Mouse (Mus musculus) liver, embryonic 13.5 days (tissue): ENCODE measurements around the gene Prkn. TPM values are rescaled to one million over a fixed set of nuclear protein-coding genes. Genes with fewer than 3 reads are reported as not detected.
"Not testable (repeated sequence)": the region's sequence is repeated elsewhere in the genome, so short reads cannot be mapped to it uniquely, and the experiment has no call there.

ENCODE experiments used
- ATAC-seq: fragments of 200-750 bp; cut with Nextera tagmentation; 2 replicates; pipeline ENCODE4 v1.8.0; 2017; ENCODE audit warnings: low read depth, mild to moderate bottlenecking, moderate number of reproducible peaks, moderate library complexity
- DNase-seq: peaks from one replicate; pipeline ENCODE4 v3.0.0; 2022
- H3K27ac ChIP-seq: fragments of 300-500 bp; sonication (generic); 2 replicates; pipeline ENCODE4 v1.5.1; 2015; ENCODE audit warnings: moderate library complexity, mild to moderate bottlenecking, inconsistent platforms
- H3K27me3 ChIP-seq: fragments of 300-500 bp; sonication (generic); 2 replicates; pipeline ENCODE4 v1.6.1; 2015; ENCODE audit warnings: mild to moderate bottlenecking, inconsistent platforms
- H3K36me3 ChIP-seq: fragments of 300-500 bp; sonication (generic); 2 replicates; pipeline ENCODE4 v1.6.1; 2015; ENCODE audit warnings: mild to moderate bottlenecking, inconsistent platforms
- H3K4me1 ChIP-seq: fragments of 300-500 bp; sonication (generic); replicated peaks from 2 replicates; pipeline ENCODE4 v1.6.1; 2015; ENCODE audit warnings: inconsistent platforms
- H3K4me2 ChIP-seq: fragments of 300-500 bp; sonication (generic); 2 replicates; pipeline ENCODE4 v1.6.1; 2015; ENCODE audit warnings: inconsistent platforms, mild to moderate bottlenecking, moderate library complexity
- H3K4me3 ChIP-seq: fragments of 300-500 bp; sonication (generic); replicated peaks from 2 replicates; pipeline ENCODE4 v1.5.1; 2015; ENCODE audit warnings: mild to moderate bottlenecking, inconsistent platforms
- H3K9ac ChIP-seq: fragments of 300-500 bp; sonication (generic); 2 replicates; pipeline ENCODE4 v1.6.1; 2015; ENCODE audit warnings: mild to moderate bottlenecking, inconsistent platforms
- H3K9me3 ChIP-seq: fragments of 300-500 bp; sonication (generic); replicated peaks from 2 replicates; pipeline ENCODE4 v1.6.1; 2016; ENCODE audit warnings: inconsistent platforms
- WGBS: fragments of 180-500 bp; shearing (Covaris S2); methylation state at CpG from one replicate; pipeline ENCODE4 v1.1.7; 2015; ENCODE audit not compliant: insufficient replicate concordance; 5-methylcytosine and 5-hydroxymethylcytosine counted together
- polyA plus RNA-seq: library from polyadenylated mRNA; unstranded; fragments of >200 nt; fragmentation: Nextera tagmentation; extraction: Ambion mirVana; gene quantifications from 2 replicates; pipeline ENCODE4 v1.2.1, GENCODE M21; 2015

The Prkn gene
- polyA plus RNA-seq, 1 experiment from 2014 or later: 0.43 TPM

DNA sequence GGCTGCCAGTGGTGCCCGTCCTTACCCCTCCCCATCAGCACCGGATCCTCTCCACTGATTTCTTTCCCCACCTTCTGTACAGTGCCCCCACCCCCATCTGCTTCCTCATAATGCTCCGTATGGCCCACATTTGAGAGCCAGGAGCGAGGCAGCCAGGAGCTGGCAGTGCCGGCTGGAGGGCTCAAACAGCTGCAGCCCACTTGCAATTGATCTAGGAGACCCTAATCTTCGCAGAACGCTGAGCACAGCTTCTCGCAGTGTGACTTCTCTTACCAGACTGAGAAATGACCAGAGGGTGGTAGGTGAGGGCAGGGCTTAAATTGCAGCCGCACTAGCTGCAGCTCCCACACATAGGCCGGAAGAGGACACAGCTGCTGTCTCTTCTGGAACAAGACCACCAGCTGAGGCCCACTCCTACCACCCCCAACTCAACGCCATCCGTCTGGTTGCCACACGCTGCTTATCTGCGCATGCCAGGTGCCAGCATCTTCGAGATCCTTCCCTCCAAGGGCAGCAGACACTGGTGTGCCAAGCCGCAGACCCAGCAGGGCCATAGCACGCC lies 1138.2 kb downstream of the Prkn start:
- ATAC-seq: no peak
- Histone ChIP-seq H3K9me3 (no peaks in the 10 kb centered on the region), H3K9ac (no peak overlapping the region), H3K27ac (no peak overlapping the region), H3K27me3 (peaks cover 12% of the 10 kb centered on the region), H3K4me3 (no peak overlapping the region), H3K4me1 (no peaks in the 10 kb centered on the region), H3K4me2 (no peak overlapping the region), H3K36me3 (no peaks in the 10 kb centered on the region)
- 40% methylated on average over 17 of the region's 17 CpGs for WGBS
- no peak for DNase-seq

- WGBS: 57% methylated on average over 9 of the region's 9 CpGs
- Histone ChIP-seq H3K27me3 (peaks cover 9% of the 10 kb centered on the region; the same call in 1 of the 2 replicates), H3K4me2 (no peak overlapping the region), H3K4me1 (no peaks in the 10 kb centered on the region), H3K27ac (no peak overlapping the region), H3K9ac (no peak overlapping the region), H3K9me3 (no peaks in the 10 kb centered on the region), H3K4me3 (no peak overlapping the region), H3K36me3 (no peaks in the 10 kb centered on the region)
- ATAC-seq (no peak), DNase-seq (no peak)
Observed at GRCm38 (mm10) chr17:11981666-11982065, 1141.5 kb downstream of the Prkn start.

DNA sequence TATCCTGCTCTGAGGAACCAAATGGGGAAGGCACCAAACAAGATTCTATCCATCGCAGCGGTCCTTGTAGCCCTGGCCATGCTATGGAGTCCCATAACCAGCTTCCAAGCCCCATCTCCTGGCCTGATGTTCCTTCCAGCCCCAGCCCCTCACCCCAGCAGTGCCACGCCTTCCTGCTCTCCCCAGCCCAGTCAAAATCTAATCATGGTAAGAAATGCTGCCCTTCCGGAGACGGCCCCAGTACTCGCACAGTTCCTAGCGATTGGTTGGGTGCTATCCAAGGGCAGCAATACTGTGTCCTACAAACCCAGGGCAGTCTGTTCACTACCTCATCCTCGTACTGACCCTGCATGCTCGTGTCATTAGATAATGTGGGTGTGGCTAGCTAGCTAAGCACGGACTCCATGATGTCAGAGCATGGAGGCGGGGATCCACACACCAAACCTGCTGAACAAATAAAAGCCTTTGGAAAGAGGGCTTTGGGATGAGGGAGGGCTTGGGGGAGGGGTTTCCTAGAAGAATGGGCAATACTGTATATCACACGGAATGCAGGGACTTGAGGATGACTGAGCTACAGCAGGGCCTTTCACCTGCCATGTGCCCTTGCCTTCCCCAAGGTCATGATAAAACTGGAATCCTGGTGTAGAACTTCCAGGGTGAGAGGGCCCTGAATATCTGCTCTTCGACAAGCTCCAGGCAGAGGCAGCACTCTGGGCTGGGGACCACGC lies 1148.1 kb downstream of the Prkn start:
- Histone ChIP-seq H3K9me3 (no peaks in the 10 kb centered on the region), H3K4me1 (peaks cover 7% of the 10 kb centered on the region), H3K27me3 (0 out of 2 replicates have a peak, but pooled peaks cover 8% of the 10 kb centered on the region), H3K9ac (no peak overlapping the region), H3K4me3 (no peak overlapping the region), H3K4me2 (no peak overlapping the region), H3K36me3 (no peaks in the 10 kb centered on the region), H3K27ac (no peak overlapping the region)
- DNase-seq (no peak), ATAC-seq (no peak; the same call in 1 of the 2 replicates)
- WGBS: 50% methylated on average over 14 of the region's 14 CpGs

DNA sequence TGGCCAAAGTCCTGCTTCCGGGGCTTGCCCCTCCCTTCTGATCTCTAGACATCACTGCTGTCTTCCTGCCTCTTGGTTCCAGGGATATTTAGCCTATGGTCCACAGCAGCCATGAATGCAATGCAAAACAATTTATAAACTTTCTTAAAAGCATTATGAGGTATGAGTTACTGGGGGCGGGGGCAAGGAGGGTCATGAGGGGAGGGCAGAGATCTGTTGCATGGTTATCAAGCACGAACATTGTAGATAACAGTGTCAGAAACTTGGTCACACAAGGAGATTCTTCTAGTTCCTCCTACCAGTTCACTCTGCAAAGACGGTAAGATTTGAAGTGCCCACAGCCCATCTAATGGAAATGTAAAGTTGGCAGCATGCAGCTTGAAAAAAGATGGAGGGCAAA lies 1149.1 kb downstream of the Prkn start:
- Histone ChIP-seq H3K4me1 (peaks cover 7% of the 10 kb centered on the region), H3K4me3 (no peak overlapping the region), H3K9ac (no peak overlapping the region), H3K4me2 (no peak overlapping the region), H3K27ac (no peak overlapping the region), H3K27me3 (0 out of 2 replicates have a peak, but pooled peaks cover 8% of the 10 kb centered on the region), H3K36me3 (no peaks in the 10 kb centered on the region), H3K9me3 (no peaks in the 10 kb centered on the region)
- DNase-seq (no peak), ATAC-seq (no peak)
- 50% methylated on average over 4 of the region's 4 CpGs for WGBS

DNA sequence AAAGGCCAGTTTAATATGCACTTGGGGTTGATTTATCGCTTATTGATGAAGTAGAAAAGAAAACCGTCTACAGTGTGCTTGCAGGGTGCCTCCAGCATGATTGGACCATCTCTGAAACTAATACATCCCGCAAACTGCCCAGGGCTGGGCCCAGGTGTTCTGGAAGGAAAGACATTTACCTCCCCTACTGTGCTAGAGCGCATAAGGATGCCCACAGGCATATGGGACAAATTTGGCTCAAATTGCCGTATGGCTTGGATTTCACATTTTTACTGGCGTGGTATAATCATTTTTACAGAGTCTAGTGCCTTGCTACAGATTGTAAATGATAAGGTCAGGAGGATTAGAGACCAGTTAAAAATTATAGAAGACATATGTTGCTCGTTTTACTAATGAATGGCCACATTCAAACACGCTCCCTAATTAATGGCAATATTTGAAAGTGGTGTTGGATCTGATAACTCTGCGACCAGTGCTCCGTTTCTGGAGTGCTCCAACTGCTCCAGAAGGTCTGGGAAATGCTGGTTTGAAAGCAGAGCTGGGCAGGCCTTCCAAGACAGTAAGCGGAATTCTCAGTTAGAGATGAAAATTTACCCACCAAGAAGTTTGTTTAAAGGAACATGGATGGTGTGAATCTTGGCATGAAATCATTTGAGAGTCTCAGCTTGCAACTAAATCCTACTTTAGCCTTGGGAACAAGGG lies 1150.4 kb downstream of the Prkn start:
- Histone ChIP-seq H3K4me2 (no peak overlapping the region), H3K36me3 (no peaks in the 10 kb centered on the region), H3K9ac (no peak overlapping the region), H3K27ac (no peak overlapping the region), H3K4me3 (no peak overlapping the region), H3K27me3 (0 out of 2 replicates have a peak, but pooled peaks cover 8% of the 10 kb centered on the region), H3K9me3 (no peaks in the 10 kb centered on the region), H3K4me1 (peaks cover 11% of the 10 kb centered on the region)
- DNase-seq (no peak), ATAC-seq (no peak)
- 68% methylated on average over 11 of the region's 11 CpGs for WGBS

- WGBS: 30% methylated on average over 8 of the region's 8 CpGs
- Histone ChIP-seq H3K4me2 (no peak overlapping the region), H3K36me3 (no peaks in the 10 kb centered on the region), H3K27me3 (0 out of 2 replicates have a peak, but pooled peaks cover 4% of the 10 kb centered on the region), H3K4me3 (no peak overlapping the region), H3K4me1 (peaks cover 27% of the 10 kb centered on the region), H3K9me3 (no peaks in the 10 kb centered on the region), H3K27ac (no peak overlapping the region), H3K9ac (no peak overlapping the region)
- DNase-seq (no peak), ATAC-seq (no peak)
Observed at GRCm38 (mm10) chr17:11993249-11993648, 1153.1 kb downstream of the Prkn start.

GRCm38 (mm10) chr17:11994252-11994651 lies 1154.1 kb downstream of the Prkn start:
- DNase-seq: no peak
- H3K9ac ChIP-seq: no peak overlapping the region
- H3K4me2 ChIP-seq: no peak overlapping the region
- H3K36me3 ChIP-seq: no peaks in the 10 kb centered on the region
- no peak overlapping the region for H3K4me3 ChIP-seq
- peaks cover 21% of the 10 kb centered on the region for H3K4me1 ChIP-seq
- 0 out of 2 replicates have a peak, but pooled peaks cover 4% of the 10 kb centered on the region for H3K27me3 ChIP-seq
- H3K27ac ChIP-seq: no peak overlapping the region
- WGBS: 68% methylated on average over 3 of the region's 3 CpGs
- no peaks in the 10 kb centered on the region for H3K9me3 ChIP-seq
- ATAC-seq: no peak

DNA sequence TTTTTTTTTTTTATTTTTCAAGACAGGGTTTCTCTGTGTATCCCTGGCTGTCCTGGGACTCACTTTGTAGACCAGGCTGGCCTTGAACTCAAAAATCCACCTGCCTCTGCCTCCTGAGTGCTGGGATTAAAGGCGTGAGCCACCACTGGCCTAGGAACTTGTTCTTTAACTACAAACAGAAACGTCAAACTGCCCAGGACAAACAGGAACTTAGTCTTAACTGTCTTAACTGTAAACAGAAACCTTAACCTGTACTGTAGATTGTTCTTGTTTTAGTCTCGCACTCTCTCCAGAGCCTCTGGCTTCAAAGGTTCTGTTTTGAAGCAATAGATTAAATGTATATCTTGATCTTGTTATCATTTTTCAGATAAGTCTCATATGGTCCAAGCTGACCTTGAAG lies 1154.6 kb downstream of the Prkn start:
- H3K4me3 ChIP-seq, H3K9ac ChIP-seq, ATAC-seq, H3K36me3 ChIP-seq, H3K9me3 ChIP-seq, H3K27ac ChIP-seq, DNase-seq, H3K27me3 ChIP-seq, H3K4me2 ChIP-seq: not testable (repeated sequence)
- peaks cover 21% of the 10 kb centered on the region for H3K4me1 ChIP-seq
- 42% methylated on average over 3 of the region's 3 CpGs for WGBS

GRCm38 (mm10) chr17:11995522-11995921 lies 1155.3 kb downstream of the Prkn start:
- WGBS: 60% methylated on average over 3 of the region's 3 CpGs
- Histone ChIP-seq H3K4me3 (no peak overlapping the region), H3K36me3 (no peaks in the 10 kb centered on the region), H3K4me1 (peaks cover 21% of the 10 kb centered on the region), H3K27ac (no peak overlapping the region), H3K9ac (no peak overlapping the region), H3K9me3 (no peaks in the 10 kb centered on the region), H3K27me3 (0 out of 2 replicates have a peak, but pooled peaks cover 4% of the 10 kb centered on the region), H3K4me2 (no peak overlapping the region)
- ATAC-seq (no peak), DNase-seq (no peak)

GRCm38 (mm10) chr17:11996311-11996710 lies 1156.1 kb downstream of the Prkn start:
- Histone ChIP-seq H3K4me3 (no peak overlapping the region), H3K9me3 (no peaks in the 10 kb centered on the region), H3K27me3 (0 out of 2 replicates have a peak, but pooled peaks cover 4% of the 10 kb centered on the region), H3K9ac (no peak overlapping the region), H3K27ac (no peak overlapping the region), H3K36me3 (no peaks in the 10 kb centered on the region), H3K4me2 (no peak overlapping the region), H3K4me1 (peaks cover 21% of the 10 kb centered on the region)
- peak; percentile 24 for DNase-seq
- WGBS: 17% methylated on average over 9 of the region's 9 CpGs
- ATAC-seq: peak; percentile 90

DNA sequence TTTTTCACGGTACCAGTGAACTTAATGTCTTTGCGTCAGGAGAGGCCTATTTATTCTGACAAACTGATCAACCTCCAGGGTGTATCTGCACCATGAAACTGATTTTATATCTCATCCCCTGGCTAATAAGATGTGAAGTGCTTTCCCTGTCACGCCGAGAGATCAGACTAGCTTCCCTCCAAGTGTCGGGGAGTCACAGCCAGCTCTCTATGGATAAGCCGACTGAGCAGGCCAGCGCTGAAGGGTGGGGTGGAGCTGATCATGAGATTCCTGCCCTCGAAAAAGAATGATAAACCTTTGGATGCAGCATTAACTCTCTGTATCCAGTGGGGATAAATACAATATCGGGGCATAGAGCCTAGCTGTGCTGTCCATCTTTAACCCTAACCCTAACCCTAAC lies 1160.1 kb downstream of the Prkn start:
- H3K4me2 ChIP-seq: no peak overlapping the region
- WGBS: 63% methylated on average over 9 of the region's 9 CpGs
- no peak for DNase-seq
- no peaks in the 10 kb centered on the region for H3K9me3 ChIP-seq
- no peaks in the 10 kb centered on the region for H3K27me3 ChIP-seq
- H3K4me3 ChIP-seq: no peak overlapping the region
- no peak overlapping the region for H3K9ac ChIP-seq
- no peaks in the 10 kb centered on the region for H3K36me3 ChIP-seq
- no peak for ATAC-seq
- peaks cover 19% of the 10 kb centered on the region for H3K4me1 ChIP-seq
- H3K27ac ChIP-seq: no peak overlapping the region
